Mouse (Mus musculus) 3T3-L1 (cell line): Measurements from ENCODE around the gene Gm21679.
"Not testable (repeated sequence)": the region's sequence is repeated elsewhere in the genome, so short reads cannot be mapped to it uniquely, and the experiment has no call there.

Experiments used
- DNase-seq: peaks from one replicate; pipeline ENCODE4 v3.0.0-alpha.2; 2015; ENCODE audit warnings: low read depth, low spot score

Gm21679 gene

GRCm38 (mm10) chrY:29683270-29683669, at the start of gene Gm21679:
Gene Gm21679, minus strand, starts transcription at chrY:29683370.
- not testable (repeated sequence) for DNase-seq
